Mouse (Mus musculus): ENCODE results near the gene Grwd1.

Grwd1 gene

GRCm38 (mm10) chr7:45833924-45834323 lies 3.2 kb upstream of the Grwd1 start:
- no peak for DNase-seq

DNA sequence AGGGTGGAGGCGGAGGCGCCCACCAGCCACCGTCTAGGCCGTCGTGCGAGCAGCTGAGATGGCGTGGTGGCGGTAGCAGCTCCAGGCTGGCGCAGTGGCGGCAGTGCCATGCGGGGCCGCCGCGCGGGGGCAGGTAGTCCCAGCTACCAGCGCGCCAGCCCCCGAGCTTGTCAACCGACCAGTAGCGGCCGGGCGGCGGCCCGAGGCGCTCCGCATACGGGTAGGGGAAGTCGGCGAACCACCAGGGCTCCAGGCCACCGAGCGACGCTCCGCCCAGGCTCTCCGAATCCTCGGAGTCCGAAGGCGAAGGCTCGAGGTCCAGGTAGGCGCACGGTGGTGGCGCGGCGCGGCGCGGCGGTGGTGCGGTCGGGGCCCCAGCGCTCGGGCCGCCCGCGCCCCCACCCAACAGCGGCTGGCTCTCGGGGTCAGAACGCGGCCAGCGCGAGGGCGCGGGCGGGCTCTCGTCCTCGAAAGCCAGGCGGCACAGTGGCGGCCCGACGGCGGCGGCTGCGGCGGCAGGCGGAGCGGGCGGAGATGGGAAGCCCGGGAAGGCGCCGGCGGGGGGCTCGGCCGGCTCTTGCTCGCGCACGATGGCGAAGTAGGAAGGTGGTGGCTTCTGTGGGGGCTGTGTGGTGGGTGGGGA lies 2.5 kb upstream of the Grwd1 start:
- peak; percentile 37 to 62 for DNase-seq

DNA sequence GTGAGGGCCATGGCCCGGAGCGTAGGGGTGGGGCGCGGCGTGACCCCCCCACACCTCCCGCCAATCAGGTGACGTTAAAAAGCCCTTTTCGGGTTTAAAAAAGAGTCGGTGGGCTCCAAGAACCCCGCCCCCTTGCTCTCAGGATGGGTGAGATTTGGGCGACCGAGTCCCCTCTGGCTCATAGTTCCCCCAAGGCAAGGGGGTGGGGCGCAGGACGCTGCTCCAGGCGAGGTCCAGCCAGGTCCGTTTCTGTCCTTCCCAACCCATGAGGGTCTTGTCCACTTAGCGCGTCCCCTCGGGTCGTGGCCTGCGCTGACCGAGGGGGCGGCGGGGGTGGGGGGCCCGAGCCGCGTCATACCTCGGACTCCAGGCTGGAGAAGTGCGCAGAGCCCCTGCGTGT lies 1.7 kb upstream of the Grwd1 start:
- DNase-seq: no peak

DNA sequence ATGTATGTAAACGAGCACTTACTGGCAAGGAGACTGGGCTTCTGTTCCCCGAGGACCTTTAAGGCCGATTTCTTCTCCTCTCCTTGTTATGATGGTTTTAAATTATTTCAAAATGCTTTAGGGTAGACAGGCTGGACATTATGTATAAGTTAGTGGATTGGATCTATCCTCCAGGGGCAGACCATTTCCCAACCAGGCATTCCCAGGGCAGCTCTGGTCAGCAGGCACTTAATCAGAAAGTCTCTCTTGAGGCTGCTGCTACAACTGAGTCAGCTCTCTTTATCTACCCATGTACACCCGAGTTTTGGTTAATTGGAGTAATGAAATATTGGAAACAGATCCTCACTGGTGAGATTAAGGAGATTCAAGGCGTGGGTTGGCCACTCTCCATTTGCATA lies 383 bp upstream of the Grwd1 start:
- no peak for DNase-seq

- no peak for DNase-seq
These were observed 4.1 kb downstream of the Grwd1 start for GRCm38 (mm10) chr7:45826631-45827030.

- no peak for DNase-seq
These were observed 6.1 kb downstream of the Grwd1 start, which contains the start of gene Kcnj14 for GRCm38 (mm10) chr7:45824598-45824997. TSS of gene Kcnj14 (minus strand) at chr7:45824782.

DNA sequence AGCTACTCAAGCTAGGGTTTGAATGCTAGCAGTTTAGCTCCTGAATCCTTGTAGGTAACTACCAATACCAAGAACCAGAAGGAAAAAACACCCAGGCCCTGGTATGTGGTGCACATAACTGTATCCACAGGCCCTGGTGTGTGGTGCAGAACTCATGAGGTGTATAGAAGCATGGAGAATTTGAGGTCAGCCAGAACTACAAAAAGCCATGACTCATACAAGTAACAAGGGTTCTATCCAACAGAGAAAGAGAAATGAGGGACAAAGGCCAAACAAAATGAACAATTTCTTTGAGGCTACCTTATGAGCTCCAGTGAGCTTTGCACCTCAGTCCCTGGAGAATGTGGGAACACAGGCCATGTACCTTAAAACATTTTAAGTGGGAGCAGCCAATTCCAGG lies 9.8 kb downstream of the Grwd1 start:
- no peak for DNase-seq

GRCm38 (mm10) chr7:45819843-45820242 lies 10.9 kb downstream of the Grwd1 start:
- no peak for DNase-seq

GRCm38 (mm10) chr7:45815984-45816351 lies 14.8 kb downstream of the Grwd1 start:
- DNase-seq: no peak

DNA sequence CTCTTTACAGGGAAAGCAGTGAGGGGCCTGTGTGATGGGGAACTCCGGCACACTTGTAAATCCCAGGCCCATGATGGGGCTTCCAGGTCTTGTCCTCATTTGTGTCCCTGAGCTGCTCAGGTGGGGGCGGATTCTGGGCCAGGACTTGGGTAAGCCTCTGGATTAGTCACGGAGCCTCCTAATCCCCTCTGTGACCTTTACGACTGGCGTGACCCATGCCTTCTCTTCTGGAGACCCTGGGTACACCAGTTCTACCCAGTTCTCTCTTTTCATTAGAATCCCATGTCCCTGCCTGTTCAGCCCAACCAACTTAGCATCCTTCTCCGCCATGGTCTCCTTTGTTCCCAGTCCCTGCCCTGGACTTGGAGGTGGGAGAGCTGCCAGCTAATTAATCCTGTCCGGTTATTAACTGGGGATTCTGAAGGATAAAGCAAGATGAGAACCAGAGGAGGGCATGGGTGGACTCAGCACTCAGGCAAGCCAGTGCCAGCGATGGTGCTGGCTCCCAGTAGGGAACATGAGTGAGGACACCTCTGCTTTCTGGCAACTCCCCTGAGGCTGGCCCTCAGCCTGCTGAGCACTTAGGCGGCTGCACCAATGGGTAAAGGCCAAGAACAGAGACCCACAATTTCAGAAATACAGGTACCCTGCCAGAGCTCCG lies 15.3 kb downstream of the Grwd1 start:
- DNase-seq: no peak

DNA sequence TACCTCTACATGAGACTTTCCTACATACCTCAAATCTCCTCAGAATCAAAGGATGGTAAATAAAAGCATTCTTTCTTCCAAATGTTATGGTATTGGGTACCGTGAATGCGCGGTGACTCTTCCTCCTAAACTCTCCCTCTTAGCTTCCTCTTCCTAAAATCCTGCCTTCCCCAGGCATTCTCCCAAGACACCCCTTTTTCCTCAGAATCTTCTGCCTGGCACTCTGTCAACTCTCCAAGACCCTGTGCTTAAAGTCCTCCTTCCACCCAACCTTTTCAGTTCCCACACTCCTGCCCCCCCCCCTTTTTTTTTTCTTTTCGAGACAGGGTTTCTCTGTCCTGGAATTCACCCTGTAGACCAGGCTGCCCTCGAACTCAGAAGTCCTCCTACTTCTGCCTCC lies 15.9 kb downstream of the Grwd1 start:
- DNase-seq: no peak

DNA sequence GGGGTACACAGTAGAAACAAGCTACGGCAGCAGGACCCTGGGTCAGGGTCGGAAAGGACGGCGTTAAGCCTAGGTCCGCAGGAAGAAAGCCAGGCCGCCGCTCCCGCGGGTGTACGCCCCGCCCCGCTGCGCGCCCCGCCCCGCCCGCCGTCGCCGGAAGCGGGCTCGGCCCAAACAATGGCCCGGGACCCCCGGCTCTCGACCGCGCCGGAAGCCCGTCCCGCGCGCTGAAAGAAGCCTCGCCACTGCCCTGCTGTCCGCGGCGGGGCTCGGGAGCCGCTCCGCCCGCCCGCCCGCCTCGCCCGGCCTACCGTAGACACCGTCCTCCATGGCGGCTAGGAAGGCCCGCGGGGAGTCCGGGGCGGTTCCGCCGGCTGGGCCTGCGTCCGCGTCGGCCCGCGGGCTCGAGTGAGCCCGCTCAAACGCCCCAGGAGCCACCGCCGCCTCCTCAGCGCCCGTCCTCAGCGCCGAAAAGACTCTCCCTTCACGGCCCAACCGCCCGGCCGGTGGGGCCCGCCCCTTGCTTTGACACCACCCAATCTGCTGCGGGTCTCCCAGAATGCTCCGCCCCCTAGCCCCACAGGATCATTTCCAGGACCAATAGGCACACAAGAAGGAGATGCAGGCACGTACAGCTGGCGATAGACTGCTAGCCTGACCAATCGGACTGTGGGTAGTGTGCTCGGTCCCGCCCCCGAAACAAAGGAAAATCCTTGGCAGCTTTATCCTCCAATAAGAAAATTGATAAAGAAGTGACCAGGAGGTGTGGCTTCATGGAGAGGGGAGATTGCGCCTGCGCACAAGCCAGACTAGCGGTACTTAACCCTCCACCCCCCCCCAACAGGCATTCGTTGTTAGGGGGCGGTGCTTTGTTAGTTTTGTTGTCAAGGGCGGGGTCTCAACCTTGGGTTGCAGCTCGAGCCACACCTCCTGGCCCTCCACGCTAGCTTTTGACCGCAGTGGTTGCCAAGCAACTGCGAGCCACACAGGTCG lies 16.7 kb downstream of the Grwd1 start, which contains the start of gene Cyth2:
Gene Cyth2 (minus strand): TSS at position 795 of the 993 bp plus-strand sequence.
- DNase-seq: peak; percentile 99

DNA sequence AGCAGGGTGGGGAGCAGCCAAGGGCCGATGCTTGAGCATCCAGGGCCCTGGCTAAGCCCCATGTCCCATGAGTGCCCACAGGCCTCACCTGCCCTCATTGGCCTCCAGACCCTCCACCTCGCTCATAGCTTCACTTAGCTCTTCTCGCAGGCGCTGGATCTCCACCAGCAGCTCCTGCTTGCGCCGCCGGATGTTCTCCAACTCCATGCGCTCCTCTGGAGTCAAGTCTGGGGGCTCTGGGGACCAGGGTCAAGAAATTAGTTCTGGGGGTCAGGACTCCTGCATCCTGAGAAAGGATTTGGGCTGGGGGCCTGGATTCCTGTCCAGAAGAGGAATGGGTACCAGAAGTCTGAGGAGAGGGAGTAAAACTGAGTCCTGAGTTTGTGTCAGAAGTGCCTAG lies 17.8 kb downstream of the Grwd1 start:
- DNase-seq: no peak

DNA sequence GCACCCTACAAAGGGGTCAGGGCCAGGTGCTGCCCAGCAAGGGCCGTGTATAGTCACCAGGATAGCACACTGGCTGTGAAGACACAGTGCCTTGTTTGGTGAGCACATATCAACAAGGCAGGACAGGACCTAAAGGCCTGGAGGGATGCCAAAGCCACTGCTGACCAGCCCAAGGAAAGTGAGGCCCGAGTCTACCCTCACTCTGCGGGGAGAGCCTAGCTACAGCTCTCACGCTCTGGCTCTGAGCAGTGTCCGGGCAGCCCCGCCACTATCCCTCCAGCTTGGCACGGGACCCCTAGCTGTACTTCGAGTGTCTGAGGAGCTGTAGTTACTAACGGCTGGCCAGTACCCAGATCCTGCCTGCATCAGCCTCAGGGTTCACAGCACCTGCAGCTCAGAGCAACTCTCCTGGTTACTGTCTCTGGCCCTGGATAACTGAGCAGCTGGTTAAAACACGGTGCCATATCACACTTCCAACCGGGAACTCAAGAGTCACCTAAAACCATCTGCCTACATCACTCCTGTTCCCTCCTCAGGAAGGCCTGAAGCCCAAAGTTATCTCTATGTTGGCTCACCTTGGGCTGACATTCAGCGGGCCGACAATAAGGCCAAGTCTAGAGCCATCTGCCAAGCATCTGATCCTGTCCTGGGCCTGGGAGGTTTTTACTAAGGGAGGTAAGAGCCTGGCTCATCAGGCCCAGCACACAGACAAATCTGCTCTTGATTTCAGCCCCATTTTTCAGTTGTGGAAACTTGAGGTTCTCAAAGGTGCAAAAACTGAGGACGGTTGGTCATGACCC lies 21.3 kb downstream of the Grwd1 start:
- no peak for DNase-seq

DNA sequence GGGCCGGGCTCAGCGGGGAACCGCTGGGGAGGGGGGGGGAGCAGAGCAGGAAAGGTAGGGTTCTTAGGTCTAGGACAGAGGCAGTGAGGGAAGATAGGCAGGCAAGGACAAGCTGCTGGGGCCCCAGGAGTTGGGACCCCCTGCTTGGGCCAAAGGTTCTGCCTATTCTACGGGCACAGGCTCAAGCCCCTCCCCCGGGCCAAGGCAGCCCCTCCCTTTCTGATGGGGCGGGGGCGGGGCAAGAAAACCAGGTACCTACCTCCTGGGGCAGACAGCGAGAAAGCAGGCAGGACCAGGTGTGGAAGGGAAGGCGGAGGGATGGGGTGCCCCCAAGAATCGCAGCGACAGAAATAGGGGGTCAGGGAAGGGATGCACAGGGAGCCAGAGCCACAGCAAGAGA lies 22.3 kb downstream of the Grwd1 start:
- DNase-seq: no peak

DNA sequence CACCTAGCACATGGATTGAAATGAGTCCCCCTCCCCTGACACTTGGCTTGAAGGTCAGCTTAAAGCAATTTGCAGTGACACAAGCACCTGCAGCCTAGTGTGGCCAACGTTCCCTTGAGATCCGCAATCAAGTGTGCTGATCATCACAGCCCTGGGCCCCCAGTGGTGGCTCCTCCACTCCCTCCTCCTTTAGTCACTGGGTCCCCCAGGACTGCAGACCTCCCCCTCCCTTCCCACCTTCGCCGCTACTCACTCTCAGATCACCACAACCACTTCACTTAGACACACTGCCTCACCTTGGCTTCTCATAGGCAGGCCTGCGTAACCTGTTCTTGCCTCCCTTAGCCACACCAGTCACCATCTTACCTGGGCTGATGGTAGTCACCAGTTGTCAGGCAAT lies 24.8 kb downstream of the Grwd1 start:
- DNase-seq: no peak

DNA sequence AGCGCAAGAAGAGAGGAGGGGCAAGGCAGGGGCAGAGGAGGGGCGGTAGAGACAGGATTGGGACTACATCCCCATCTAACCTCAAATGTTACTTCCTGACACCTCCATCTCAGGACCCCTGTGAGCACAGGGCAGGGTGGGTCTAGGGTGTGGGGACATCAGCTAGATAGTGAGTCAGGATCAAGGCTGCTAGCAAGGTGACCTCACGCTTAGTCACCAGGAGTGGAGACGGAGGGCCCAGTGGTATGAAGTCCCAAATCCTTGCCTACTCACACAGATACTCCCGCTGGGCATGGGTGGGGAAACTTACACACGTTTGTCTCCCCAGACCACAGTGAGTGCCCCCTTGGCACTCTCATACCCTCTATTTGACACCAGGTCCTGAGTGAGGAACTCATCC lies 28.2 kb downstream of the Grwd1 start:
- DNase-seq: no peak

DNA sequence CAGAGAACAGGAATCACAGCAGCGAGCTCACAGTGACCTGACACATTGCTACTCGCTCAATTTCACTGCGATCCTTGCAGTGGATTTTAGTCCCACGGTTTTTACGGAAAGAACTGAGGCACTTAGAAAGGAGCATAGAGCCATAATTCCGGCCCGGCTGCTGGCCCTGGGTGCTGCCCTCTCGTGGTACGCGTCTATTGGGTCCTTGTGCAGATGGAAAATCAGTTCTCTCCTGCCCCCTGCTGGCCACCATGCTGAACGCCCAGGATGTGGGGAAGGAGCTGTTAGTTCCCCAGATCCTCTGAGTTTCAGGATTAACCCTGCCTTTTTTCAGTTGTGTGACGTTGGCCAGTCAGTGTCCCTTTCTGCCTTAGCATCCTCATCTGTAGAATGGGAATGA lies 29.4 kb downstream of the Grwd1 start:
- DNase-seq: peak; percentile 97 to 98

DNA sequence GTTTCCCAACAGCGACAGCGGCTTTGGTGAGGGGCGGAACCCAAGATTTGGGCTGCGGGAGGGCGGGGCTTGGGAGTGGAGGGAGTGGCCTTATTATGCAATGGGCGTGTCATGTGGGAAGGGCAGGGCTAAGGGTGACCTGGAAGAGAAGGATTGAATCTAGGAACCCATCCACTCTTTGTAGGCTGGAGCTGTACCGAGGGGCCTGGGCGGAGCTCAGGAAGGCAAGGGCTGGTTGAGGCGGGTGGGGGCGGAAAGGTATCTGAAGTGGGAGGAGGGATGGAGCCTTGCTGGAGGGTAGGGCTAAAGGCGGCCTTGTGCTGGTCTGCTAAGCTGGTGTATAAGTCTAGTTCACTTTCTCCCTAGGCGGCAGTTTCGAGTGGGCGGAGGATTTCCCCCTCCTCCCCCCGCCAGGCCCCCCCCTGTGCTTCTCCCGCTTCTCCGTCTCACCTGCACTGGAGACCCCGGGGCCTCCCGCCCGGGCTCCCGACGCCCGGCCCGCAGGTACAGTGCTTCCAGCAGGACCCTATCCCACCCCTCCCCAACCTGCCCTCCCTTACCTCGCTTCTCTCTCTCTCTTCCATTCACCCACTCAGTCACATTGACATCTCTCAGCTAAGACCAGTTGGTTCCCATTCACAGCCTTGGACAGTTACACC lies 30.1 kb downstream of the Grwd1 start:
- peak; percentile 73 to 79 for DNase-seq

DNA sequence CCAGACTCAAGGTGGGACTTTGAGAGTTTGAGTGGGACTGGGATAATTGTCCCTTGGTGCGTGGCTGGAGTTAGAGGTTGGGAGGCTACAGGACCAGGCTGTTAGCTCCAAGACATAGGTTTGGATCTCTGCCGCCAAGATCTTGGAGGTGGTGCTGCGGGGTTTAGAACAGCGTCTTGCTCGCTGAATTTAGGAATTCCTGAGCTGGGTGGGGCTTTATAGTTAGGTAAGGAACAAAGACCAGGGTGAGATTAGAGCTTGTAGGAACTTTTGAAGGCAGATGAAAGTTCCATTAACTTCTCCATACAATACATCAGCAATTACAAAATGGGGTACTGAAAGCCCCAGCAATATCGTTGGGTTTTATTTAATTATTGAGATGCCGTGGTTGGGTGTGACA lies 30.7 kb downstream of the Grwd1 start:
- no peak for DNase-seq

DNA sequence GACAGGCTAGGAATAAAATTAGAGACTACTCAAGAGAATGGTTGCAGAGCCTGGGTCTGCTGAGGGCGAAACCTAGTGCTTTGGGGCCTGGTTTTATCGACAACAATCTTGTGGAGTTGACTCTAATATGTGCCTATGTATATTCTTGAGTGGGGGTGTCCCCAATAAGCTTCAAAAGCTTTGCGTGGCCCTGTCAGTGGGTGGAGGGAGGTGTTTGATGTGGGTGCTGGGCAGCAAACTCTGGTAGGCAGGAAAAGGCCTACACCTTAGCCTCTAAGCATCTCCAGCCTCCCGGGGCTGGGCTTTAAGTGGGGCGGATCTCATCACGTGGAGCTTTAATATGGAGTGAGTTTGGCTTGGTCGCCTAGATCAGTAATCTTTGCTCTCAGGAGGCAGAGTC lies 31.8 kb downstream of the Grwd1 start:
- no peak for DNase-seq

DNA sequence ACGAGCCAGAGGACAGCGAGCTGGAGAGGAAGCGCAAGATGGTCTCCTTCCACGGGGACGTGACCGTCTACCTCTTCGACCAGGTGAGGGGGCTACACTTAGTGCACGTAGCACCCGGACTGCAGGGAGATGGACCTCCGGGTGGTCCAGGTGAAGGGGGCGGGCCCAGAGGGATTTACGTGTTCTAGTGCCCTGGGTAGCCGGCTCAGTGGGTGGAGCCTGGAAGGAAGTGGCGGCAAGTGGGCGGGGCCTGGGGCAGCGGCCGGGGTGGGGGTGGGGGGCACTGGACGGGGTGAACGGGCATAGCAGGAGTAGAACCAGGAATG lies 32.3 kb downstream of the Grwd1 start:
- peak; percentile 66 to 77 for DNase-seq

Measured in kidney, postnatal 4 days (tissue).